9 mouse cellular contexts compared by ENCODE assay signal in genomic region chr8:71562751-71563150, GRCm38 (mm10). TPM values are rescaled to one million over a fixed set of nuclear protein-coding genes. Genes with fewer than 3 reads are reported as not detected.
DNase-seq lines count a peak whose midpoint lies in the region; ATAC-seq lines count a peak whose summit lies in the region.
"Had no signal": no experiment of that assay in that cellular context is flagged by ENCODE, and none has a peak within 500 bp of the region (broad histone marks: within the 10 kb centered on the region; RNA-seq: fewer than 3 reads in every experiment).

No protein-coding gene starts in this region.

- no peak overlapping the region for H3K27ac ChIP-seq in embryonic facial prominence, embryonic 12.5 days
- H3K27ac ChIP-seq in heart, embryonic 10.5 days, result no peak overlapping the region
- H3K27ac ChIP-seq in liver, embryonic 15.5 days (replicated peaks), result no peak overlapping the region
- no peak overlapping the region for H3K27ac ChIP-seq in stomach, embryonic 15.5 days

- H3K4me3 ChIP-seq in embryonic facial prominence, embryonic 12.5 days, result peak overlapping the region; percentile 23
- H3K4me3 ChIP-seq in heart, embryonic 10.5 days, result peak overlapping the region; percentile 48
- H3K4me3 ChIP-seq in liver, embryonic 15.5 days (replicated peaks), result peak overlapping the region; percentile 18; the same call in 1 of the 2 replicates
- peak overlapping the region; percentile 27 for H3K4me3 ChIP-seq in stomach, embryonic 15.5 days (replicated peaks)

- no peaks in the 10 kb centered on the region for H3K36me3 ChIP-seq in embryonic facial prominence, embryonic 12.5 days
- H3K36me3 ChIP-seq in heart, embryonic 10.5 days, result no peaks in the 10 kb centered on the region
- H3K36me3 ChIP-seq in liver, embryonic 15.5 days (replicated peaks), result no peaks in the 10 kb centered on the region
- H3K36me3 ChIP-seq in stomach, embryonic 15.5 days, result no peaks in the 10 kb centered on the region

- no peaks in the 10 kb centered on the region for H3K9me3 ChIP-seq in embryonic facial prominence, embryonic 12.5 days
- 0 out of 2 replicates have a peak, but pooled peaks cover 4% of the 10 kb centered on the region for H3K9me3 ChIP-seq in heart, embryonic 10.5 days
- H3K9me3 ChIP-seq in liver, embryonic 15.5 days (replicated peaks), result no peaks in the 10 kb centered on the region; the same call in 1 of the 2 replicates
- no peaks in the 10 kb centered on the region for H3K9me3 ChIP-seq in stomach, embryonic 15.5 days

- H3K9ac ChIP-seq in embryonic facial prominence, embryonic 12.5 days, result 0 out of 2 replicates have a peak overlapping the region, but pooled peaks have one; percentile 10
- no peak overlapping the region for H3K9ac ChIP-seq in liver, embryonic 15.5 days
- H3K9ac ChIP-seq in stomach, embryonic 15.5 days, result no peak overlapping the region

- DNase-seq in right cerebral cortex, adult 18-20 months, result peak; percentile 69
- DNase-seq in right cerebral cortex, postnatal 36 days (ENCODE audit: low spot score in 2 of 2), result no peak
- peak; percentile 88 for DNase-seq in heart, embryonic 10.5 days (ENCODE audit: low spot score)
- DNase-seq in kidney, adult 9 months, result peak; percentile 79
- DNase-seq in neural tube, embryonic 10.5 days (ENCODE audit: extremely low spot score, low spot score), result peak; percentile 68

- H3K4me1 ChIP-seq in embryonic facial prominence, embryonic 12.5 days, result peaks cover 7% of the 10 kb centered on the region; the same call in 1 of the 2 replicates
- peaks cover 19% of the 10 kb centered on the region for H3K4me1 ChIP-seq in heart, embryonic 10.5 days
- H3K4me1 ChIP-seq in liver, embryonic 15.5 days (replicated peaks), result peaks cover 40% of the 10 kb centered on the region
- peaks cover 17% of the 10 kb centered on the region; the same call in 1 of the 2 replicates for H3K4me1 ChIP-seq in stomach, embryonic 15.5 days

- ATAC-seq in embryonic facial prominence, embryonic 12.5 days (ENCODE audit: insufficient number of reproducible peaks, insufficient read depth, low FRiP score, low TSS enrichment), result no peak
- no peak for ATAC-seq in liver, embryonic 15.5 days (ENCODE audit: insufficient read depth)
- ATAC-seq in stomach, embryonic 15.5 days (ENCODE audit: insufficient read depth, low FRiP score, low read depth), result no peak
- ATAC-seq: Patski had no signal

- peak overlapping the region; percentile 46 for H3K4me2 ChIP-seq in embryonic facial prominence, embryonic 12.5 days (replicated peaks)
- H3K4me2 ChIP-seq in liver, embryonic 15.5 days, result peak overlapping the region; percentile 48
- H3K4me2 ChIP-seq in stomach, embryonic 15.5 days, result peak overlapping the region; percentile 60

- peaks cover 70% of the 10 kb centered on the region for H3K27me3 ChIP-seq in embryonic facial prominence, embryonic 12.5 days
- H3K27me3 ChIP-seq in heart, embryonic 10.5 days (ENCODE audit: insufficient read depth, poor library complexity, severe bottlenecking), result peaks cover 96% of the 10 kb centered on the region
- H3K27me3 ChIP-seq in liver, embryonic 15.5 days, result peaks cover 61% of the 10 kb centered on the region
- H3K27me3 ChIP-seq in stomach, embryonic 15.5 days (replicated peaks), result peaks cover 38% of the 10 kb centered on the region
- H3K27me3 ChIP-seq: Patski had no signal

- under 1% methylated on average over 33 of the region's 33 CpGs for WGBS in embryonic facial prominence, embryonic 12.5 days
- WGBS in heart, embryonic 10.5 days, result under 1% methylated on average over 33 of the region's 33 CpGs
- WGBS in liver, embryonic 15.5 days (ENCODE audit: insufficient replicate concordance), result under 1% methylated on average over 33 of the region's 33 CpGs
- WGBS in stomach, embryonic 15.5 days, result 1% methylated on average over 33 of the region's 33 CpGs

RNA-seq across cellular contexts. Expression of gene Nxnl1, which starts 3.6 kb away (rescaled TPM):
- not detected in 2 replicates for polyA plus RNA-seq in embryonic facial prominence, embryonic 12.5 days (2016; fragmentation: Nextera tagmentation; extraction: Ambion mirVana)
- not detected in 2 replicates for polyA plus RNA-seq in heart, embryonic 10.5 days (2016; fragmentation: Nextera tagmentation; extraction: Ambion mirVana)
- 0.09 TPM in 1 of 2 replicates, not detected in the other for polyA plus RNA-seq in liver, embryonic 15.5 days (2015; fragmentation: Nextera tagmentation; extraction: Ambion mirVana)
- polyA plus RNA-seq in stomach, embryonic 15.5 days (2015; fragmentation: Nextera tagmentation; extraction: Ambion mirVana), result 0.08 and 0.15 TPM in 2 replicates

RNA-seq across cellular contexts. Expression of gene Tmem221, which starts 4.1 kb away (rescaled TPM):
- 0.23 and 1.1 TPM in 2 replicates for polyA plus RNA-seq in embryonic facial prominence, embryonic 12.5 days (2016; fragmentation: Nextera tagmentation; extraction: Ambion mirVana)
- polyA plus RNA-seq in heart, embryonic 10.5 days (2016; fragmentation: Nextera tagmentation; extraction: Ambion mirVana), result 0.37 and 0.97 TPM in 2 replicates
- polyA plus RNA-seq in liver, embryonic 15.5 days (2015; fragmentation: Nextera tagmentation; extraction: Ambion mirVana), result 0.50 and 0.94 TPM in 2 replicates
- 4.0 and 7.1 TPM in 2 replicates for polyA plus RNA-seq in stomach, embryonic 15.5 days (2015; fragmentation: Nextera tagmentation; extraction: Ambion mirVana)

RNA-seq across cellular contexts. Expression of gene Slc27a1, which starts 5.9 kb away (rescaled TPM):
- 48.4 and 48.6 TPM in 2 replicates for polyA plus RNA-seq in embryonic facial prominence, embryonic 12.5 days (2016; fragmentation: Nextera tagmentation; extraction: Ambion mirVana)
- 19.0 and 19.4 TPM in 2 replicates for polyA plus RNA-seq in heart, embryonic 10.5 days (2016; fragmentation: Nextera tagmentation; extraction: Ambion mirVana)
- polyA plus RNA-seq in liver, embryonic 15.5 days (2015; fragmentation: Nextera tagmentation; extraction: Ambion mirVana), result 2.3 and 3.0 TPM in 2 replicates
- polyA plus RNA-seq in stomach, embryonic 15.5 days (2015; fragmentation: Nextera tagmentation; extraction: Ambion mirVana), result 37.1 and 38.8 TPM in 2 replicates

RNA-seq across cellular contexts. Expression of gene Mvb12a, which starts 20.0 kb away (rescaled TPM):
- 69.0 and 72.6 TPM in 2 replicates for polyA plus RNA-seq in embryonic facial prominence, embryonic 12.5 days (2016; fragmentation: Nextera tagmentation; extraction: Ambion mirVana)
- 71.9 and 75.6 TPM in 2 replicates for polyA plus RNA-seq in heart, embryonic 10.5 days (2016; fragmentation: Nextera tagmentation; extraction: Ambion mirVana)
- polyA plus RNA-seq in liver, embryonic 15.5 days (2015; fragmentation: Nextera tagmentation; extraction: Ambion mirVana), result 31.6 and 35.2 TPM in 2 replicates
- 97.6 and 107 TPM in 2 replicates for polyA plus RNA-seq in stomach, embryonic 15.5 days (2015; fragmentation: Nextera tagmentation; extraction: Ambion mirVana)

RNA-seq across cellular contexts. Expression of gene Bst2, which starts 25.5 kb away (rescaled TPM):
- polyA plus RNA-seq in embryonic facial prominence, embryonic 12.5 days (2016; fragmentation: Nextera tagmentation; extraction: Ambion mirVana), result 11.2 and 12.8 TPM in 2 replicates
- polyA plus RNA-seq in heart, embryonic 10.5 days (2016; fragmentation: Nextera tagmentation; extraction: Ambion mirVana), result 16.8 and 20.7 TPM in 2 replicates
- polyA plus RNA-seq in liver, embryonic 15.5 days (2015; fragmentation: Nextera tagmentation; extraction: Ambion mirVana), result 35.3 and 37.3 TPM in 2 replicates
- polyA plus RNA-seq in stomach, embryonic 15.5 days (2015; fragmentation: Nextera tagmentation; extraction: Ambion mirVana), result 52.3 and 53.9 TPM in 2 replicates

Comparison
In these comparisons a context has a peak if more than half of its experiments do, and no peak if none do; other contexts are left out.
1. DNase-seq: peak in right cerebral cortex, adult 18-20 months (single experiment), heart, embryonic 10.5 days (single experiment), kidney, adult 9 months (single experiment) and neural tube, embryonic 10.5 days (single experiment); none in right cerebral cortex, postnatal 36 days (0 of 2).
2. Peak in every context shown above with its lines, with median percentiles within 50 percentile points of each other: H3K4me2 ChIP-seq and H3K4me3 ChIP-seq.